8 mouse cellular contexts compared by ENCODE assay signal in genomic region chr7:140856785-140857549, GRCm38 (mm10). TPM values are rescaled to one million over a fixed set of nuclear protein-coding genes. Genes with fewer than 3 reads are reported as not detected.
DNase-seq lines count a peak whose midpoint lies in the region; ATAC-seq lines count a peak whose summit lies in the region.

Gene Ric8a, plus strand, starts transcription at chr7:140856957.

- no peaks in the 10 kb centered on the region for H3K27me3 ChIP-seq in hindbrain, embryonic 13.5 days

- ATAC-seq in hindbrain, embryonic 13.5 days (ENCODE audit: low FRiP score) = peak; percentile 79

- H3K36me3 ChIP-seq in hindbrain, embryonic 13.5 days = peaks cover 62% of the 10 kb centered on the region

- peak within 1 kb of the TSS; percentile 87 for H3K9ac ChIP-seq in hindbrain, embryonic 13.5 days

- no peaks in the 10 kb centered on the region for H3K9me3 ChIP-seq in hindbrain, embryonic 13.5 days

- H3K4me3 ChIP-seq in hindbrain, embryonic 13.5 days = peak within 1 kb of the TSS; percentile 85

- peaks cover 39% of the 10 kb centered on the region for H3K4me1 ChIP-seq in hindbrain, embryonic 13.5 days (replicated peaks)

- peak within 1 kb of the TSS; percentile 98 for H3K4me2 ChIP-seq in hindbrain, embryonic 13.5 days

- under 1% methylated on average over 50 of the region's 50 CpGs for WGBS in hindbrain, embryonic 13.5 days

- peak within 1 kb of the TSS; percentile 94 for H3K27ac ChIP-seq in hindbrain, embryonic 13.5 days

- DNase-seq in R1 (ENCODE audit: low read depth, low spot score) = peak; percentile 88
- peak; percentile 90 to 92 for DNase-seq in cerebellum, postnatal 25 days
- DNase-seq in frontal cortex, postnatal 25 days (ENCODE audit: low spot score in 2 of 2) = peak; percentile 69 to 82
- peak; percentile 81 to 86 for DNase-seq in layer of hippocampus, postnatal 14 days (ENCODE audit: low spot score in 2 of 2)
- DNase-seq in lung, postnatal 10 days = peak; percentile 96
- DNase-seq in ovary, postnatal 14 days (ENCODE audit: low spot score) = peak; percentile 82
- DNase-seq in thymus, postnatal 14 days = peak; percentile 88

RNA-seq across cellular contexts. Expression of gene Ric8a, which starts in this region (rescaled TPM):
- 96.7 and 98.5 TPM in 2 replicates for polyA plus RNA-seq in hindbrain, embryonic 13.5 days (2015; fragmentation: Nextera tagmentation; extraction: Ambion mirVana)
- 10 to 100 TPM; 88.2 to 90.6 TPM for total RNA-seq in layer of hippocampus, postnatal 14 days (2021)

Comparison
In these comparisons a context has a peak if more than half of its experiments do, and no peak if none do; other contexts are left out.
1. Peak in every context shown above with its lines: DNase-seq, ATAC-seq, H3K4me3 ChIP-seq and H3K27ac ChIP-seq.